Mouse (Mus musculus) heart, embryonic 11.5 days (tissue): ENCODE measurements around the gene Ankrd1. TPM values are rescaled to one million over a fixed set of nuclear protein-coding genes. Genes with fewer than 3 reads are reported as not detected.

ENCODE experiments used
- ATAC-seq: fragments of 200-750 bp; cut with Nextera tagmentation; replicated peaks from 2 replicates; pipeline ENCODE4 v1.8.0; 2017; ENCODE audit warnings: moderate library complexity; ENCODE audit not compliant: insufficient number of reproducible peaks, low FRiP score, low TSS enrichment
- H3K27ac ChIP-seq: fragments of 300-500 bp; sonication (generic); 2 replicates; pipeline ENCODE4 v1.5.1; 2014; ENCODE audit warnings: mild to moderate bottlenecking, low read depth, low read length
- H3K27me3 ChIP-seq: fragments of 300-500 bp; sonication (generic); 2 replicates; pipeline ENCODE4 v1.6.1; 2014; ENCODE audit warnings: mild to moderate bottlenecking, low read length, mixed read lengths; ENCODE audit not compliant: control insufficient read depth, insufficient read depth
- H3K36me3 ChIP-seq: fragments of 300-500 bp; sonication (generic); 2 replicates; pipeline ENCODE4 v1.6.1; 2014; ENCODE audit warnings: mild to moderate bottlenecking, low read length, moderate library complexity, mixed read lengths; ENCODE audit not compliant: control insufficient read depth, insufficient read depth
- H3K4me1 ChIP-seq: fragments of 300-500 bp; sonication (generic); 2 replicates; pipeline ENCODE4 v1.6.1; 2014; ENCODE audit warnings: low read length; ENCODE audit not compliant: control insufficient read depth, insufficient read depth
- H3K4me2 ChIP-seq: fragments of 300-500 bp; sonication (generic); 2 replicates; pipeline ENCODE4 v1.6.1; 2014; ENCODE audit warnings: mild to moderate bottlenecking, moderate library complexity
- H3K4me3 ChIP-seq: fragments of 300-500 bp; sonication (generic); 2 replicates; pipeline ENCODE4 v1.5.1; 2014; ENCODE audit warnings: low read depth, low read length
- H3K9ac ChIP-seq: fragments of 300-500 bp; sonication (generic); 2 replicates; pipeline ENCODE4 v1.6.1; 2014; ENCODE audit warnings: mild to moderate bottlenecking, low read depth, low read length, moderate library complexity
- H3K9me3 ChIP-seq: fragments of 300-500 bp; sonication (generic); replicated peaks from 2 replicates; pipeline ENCODE4 v1.6.1; 2016; ENCODE audit warnings: low read length; ENCODE audit not compliant: control insufficient read depth
- WGBS: fragments of 180-500 bp; shearing (Covaris S2); extraction: QIAGEN DNeasy Blood & Tissue Kit; methylation state at CpG from one replicate; pipeline ENCODE4 v1.1.7; 2014; ENCODE audit not compliant: insufficient replicate concordance; 5-methylcytosine and 5-hydroxymethylcytosine counted together
- polyA plus RNA-seq: library from polyadenylated mRNA; unstranded; fragments of >200 nt; fragmentation: Nextera tagmentation; extraction: Ambion mirVana; gene quantifications from 2 replicates; pipeline ENCODE4 v1.2.1, GENCODE M21; 2014

Ankrd1 gene
- polyA plus RNA-seq, 1 experiment from 2014 or later, result 450 TPM

GRCm38 (mm10) chr19:36119219-36119618 lies 680 bp downstream of the Ankrd1 start:
- Histone ChIP-seq H3K27me3 (no peaks in the 10 kb centered on the region), H3K27ac (peak overlapping the region; percentile 97), H3K9ac (peak overlapping the region; percentile 91), H3K4me1 (peaks cover 7% of the 10 kb centered on the region; the same call in 1 of the 2 replicates), H3K4me3 (peak overlapping the region; percentile 56), H3K36me3 (no peaks in the 10 kb centered on the region), H3K9me3 (peaks cover 9% of the 10 kb centered on the region), H3K4me2 (peak overlapping the region; percentile 64)
- ATAC-seq, result no peak
- WGBS, result 54% methylated on average over 8 of the region's 8 CpGs

- Histone ChIP-seq H3K36me3 (no peaks in the 10 kb centered on the region), H3K9ac (peak overlapping the region; percentile 88), H3K4me3 (peak overlapping the region; percentile 56), H3K9me3 (no peaks in the 10 kb centered on the region), H3K27ac (peak overlapping the region; percentile 97), H3K27me3 (no peaks in the 10 kb centered on the region), H3K4me1 (peaks cover 7% of the 10 kb centered on the region; the same call in 1 of the 2 replicates), H3K4me2 (peak overlapping the region; percentile 64)
- no peak for ATAC-seq
- WGBS, result 34% methylated on average over 4 of the region's 4 CpGs
Measured at GRCm38 (mm10) chr19:36116185-36116584, 3.7 kb downstream of the Ankrd1 start.

- Histone ChIP-seq H3K27ac (peak overlapping the region; percentile 35; the same call in 1 of the 2 replicates), H3K4me3 (no peak overlapping the region), H3K9ac (no peak overlapping the region), H3K27me3 (no peaks in the 10 kb centered on the region), H3K36me3 (no peaks in the 10 kb centered on the region), H3K4me1 (0 out of 2 replicates have a peak, but pooled peaks cover 7% of the 10 kb centered on the region), H3K9me3 (no peaks in the 10 kb centered on the region), H3K4me2 (no peak overlapping the region)
- no peak for ATAC-seq
- 56% methylated on average over 17 of the region's 17 CpGs for WGBS
Measured at GRCm38 (mm10) chr19:36112007-36112406, 7.9 kb downstream of the Ankrd1 start.

GRCm38 (mm10) chr19:36111054-36111895 lies 8.6 kb downstream of the Ankrd1 start:
- Histone ChIP-seq H3K36me3 (no peaks in the 10 kb centered on the region), H3K27ac (0 out of 2 replicates have a peak overlapping the region, but pooled peaks have one; percentile 15), H3K4me2 (no peak overlapping the region), H3K9ac (no peak overlapping the region), H3K4me1 (0 out of 2 replicates have a peak, but pooled peaks cover 7% of the 10 kb centered on the region), H3K4me3 (no peak overlapping the region), H3K27me3 (no peaks in the 10 kb centered on the region), H3K9me3 (no peaks in the 10 kb centered on the region)
- 0 out of 2 replicates have a peak, but pooled peaks have one; percentile 46 for ATAC-seq
- WGBS, result 23% methylated on average over 7 of the region's 7 CpGs

- 23% methylated on average over 7 of the region's 7 CpGs for WGBS
- Histone ChIP-seq H3K4me2 (no peak overlapping the region), H3K27me3 (no peaks in the 10 kb centered on the region), H3K9me3 (no peaks in the 10 kb centered on the region), H3K4me3 (no peak overlapping the region), H3K9ac (no peak overlapping the region), H3K4me1 (0 out of 2 replicates have a peak, but pooled peaks cover 7% of the 10 kb centered on the region), H3K36me3 (no peaks in the 10 kb centered on the region), H3K27ac (peak overlapping the region; percentile 15; the same call in 1 of the 2 replicates)
- ATAC-seq, result peak; percentile 73
Measured at GRCm38 (mm10) chr19:36110465-36110864, 9.4 kb downstream of the Ankrd1 start.

GRCm38 (mm10) chr19:36109318-36109944 lies 10.5 kb downstream of the Ankrd1 start:
- H3K9ac ChIP-seq, result no peak overlapping the region
- no peaks in the 10 kb centered on the region for H3K9me3 ChIP-seq
- H3K36me3 ChIP-seq, result no peaks in the 10 kb centered on the region
- H3K4me2 ChIP-seq, result no peak overlapping the region
- H3K27me3 ChIP-seq, result no peaks in the 10 kb centered on the region
- no peak overlapping the region for H3K27ac ChIP-seq
- WGBS, result 81% methylated on average over 26 of the region's 26 CpGs
- H3K4me3 ChIP-seq, result no peak overlapping the region
- H3K4me1 ChIP-seq, result no peaks in the 10 kb centered on the region
- no peak for ATAC-seq

- Histone ChIP-seq H3K4me2 (no peak overlapping the region), H3K9me3 (no peaks in the 10 kb centered on the region), H3K4me3 (no peak overlapping the region), H3K9ac (no peak overlapping the region), H3K27ac (no peak overlapping the region), H3K36me3 (peaks cover 7% of the 10 kb centered on the region), H3K27me3 (no peaks in the 10 kb centered on the region), H3K4me1 (no peaks in the 10 kb centered on the region)
- WGBS, result 81% methylated on average over 5 of the region's 5 CpGs
- ATAC-seq, result no peak
Measured at GRCm38 (mm10) chr19:36103909-36104308, 16.0 kb downstream of the Ankrd1 start.

- Histone ChIP-seq H3K4me3 (no peak overlapping the region), H3K27ac (no peak overlapping the region), H3K9me3 (no peaks in the 10 kb centered on the region), H3K4me2 (no peak overlapping the region), H3K36me3 (peaks cover 7% of the 10 kb centered on the region), H3K4me1 (no peaks in the 10 kb centered on the region), H3K9ac (no peak overlapping the region), H3K27me3 (no peaks in the 10 kb centered on the region)
- WGBS, result 90% methylated on average over 7 of the region's 7 CpGs
- ATAC-seq, result no peak
Measured at GRCm38 (mm10) chr19:36098916-36099315, 21.0 kb downstream of the Ankrd1 start.
